8 mouse cellular contexts compared by ENCODE assay signal in the genomic region with DNA sequence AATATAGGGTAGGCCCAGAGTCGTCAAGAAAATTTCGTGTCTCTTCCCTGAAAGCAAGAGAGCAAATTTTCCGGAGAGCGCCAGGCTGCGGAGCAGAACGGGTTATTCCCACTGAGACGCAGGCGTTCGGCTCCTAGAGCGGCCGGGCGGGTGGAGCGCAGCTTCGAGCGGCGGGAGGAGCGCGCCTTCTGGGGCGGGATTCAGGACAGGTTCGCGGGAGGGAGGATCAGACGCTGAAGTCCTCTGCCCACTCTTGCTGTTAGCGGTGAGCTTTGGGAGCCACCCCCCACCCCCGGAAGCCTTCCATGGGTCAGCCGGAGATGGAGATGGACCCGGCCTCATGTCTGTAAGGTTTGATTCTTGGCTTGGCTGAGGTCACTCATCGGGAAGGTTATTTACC. TPM values are rescaled to one million over a fixed set of nuclear protein-coding genes. Genes with fewer than 3 reads are reported as not detected.
DNase-seq lines count a peak whose midpoint lies in the region; ATAC-seq and TF ChIP-seq lines count a peak whose summit lies in the region.

No protein-coding gene starts in this region.

- peak overlapping the region; percentile 70 for H3K9ac ChIP-seq in hindbrain, embryonic 14.5 days

- TF ChIP-seq CTCF in left cerebral cortex, adult 2 months (IDR thresholded peaks at IDR 0.05), result no peak

- WGBS in hindbrain, embryonic 14.5 days, result under 1% methylated on average over 27 of the region's 27 CpGs

- ATAC-seq in common myeloid progenitor, adult 5-6 weeks (replicated peaks; ENCODE audit: low read depth, poor library complexity, severe bottlenecking), result peak; percentile 65
- peak; percentile 73 for ATAC-seq in hindbrain, embryonic 14.5 days (ENCODE audit: low FRiP score)
- ATAC-seq in CD4-positive, CD25-positive, alpha-beta regulatory T cell, adult 4 months, result no peak

- H3K36me3 ChIP-seq in hindbrain, embryonic 14.5 days (replicated peaks; ENCODE audit: control insufficient read depth, insufficient read depth), result no peaks in the 10 kb centered on the region

- H3K27ac ChIP-seq in hindbrain, embryonic 14.5 days, result 0 out of 2 replicates have a peak overlapping the region, but pooled peaks have one; percentile 17
- H3K27ac ChIP-seq in left cerebral cortex, adult 2 months, result peak overlapping the region; percentile 66

- H3K4me2 ChIP-seq in hindbrain, embryonic 14.5 days (replicated peaks), result peak overlapping the region; percentile 75

- DNase-seq in adrenal gland, adult 2 months, result peak; percentile 88
- peak; percentile 56 to 58 for DNase-seq in gastrocnemius, adult 8-10 months (ENCODE audit: low spot score in 2 of 2)
- DNase-seq in hindbrain, embryonic 14.5 days (ENCODE audit: low spot score), result peak; percentile 84
- peak; percentile 77 to 79 for DNase-seq in left cerebral cortex, adult 2 months (ENCODE audit: extremely low spot score in 1 of 2, low spot score in 2 of 2)
- peak; percentile 83 for DNase-seq in lung, postnatal 14 days
- peak; percentile 74 for DNase-seq in retina, postnatal 7 days (ENCODE audit: low read depth, low spot score)

- no peaks in the 10 kb centered on the region for H3K9me3 ChIP-seq in hindbrain, embryonic 14.5 days (ENCODE audit: control insufficient read depth, low read length)

- intact Hi-C loops in left cerebral cortex, adult 2 months (cut with DNase I), result loop anchor here (5.0 kb wide), 1 partner anchor 290 kb away; a partner anchor contains a TSS

- H3K4me1 ChIP-seq in hindbrain, embryonic 14.5 days (replicated peaks; ENCODE audit: control insufficient read depth, insufficient read depth, low read length), result peaks cover 4% of the 10 kb centered on the region; the same call in 1 of the 2 replicates

- no peaks in the 10 kb centered on the region for H3K27me3 ChIP-seq in hindbrain, embryonic 14.5 days (ENCODE audit: control insufficient read depth, insufficient read depth, low read length)

- peak overlapping the region; percentile 52 for H3K4me3 ChIP-seq in hindbrain, embryonic 14.5 days (replicated peaks; ENCODE audit: low read length)
- H3K4me3 ChIP-seq in left cerebral cortex, adult 2 months, result peak overlapping the region; percentile 58

RNA-seq across cellular contexts. Expression of a gene that starts 21.4 kb away (rescaled TPM):
- total RNA-seq in adrenal gland, adult 2 months (2021), result 10 to 100 TPM; 16.3 to 21.2 TPM
- 14.0 and 15.5 TPM in 2 replicates for polyA plus RNA-seq in adrenal gland, adult 2 months (2012; rRNA removed)
- total RNA-seq in common myeloid progenitor, adult 5-6 weeks (2017), result 12.9 and 39.4 TPM in 2 replicates
- 1 to 10 TPM; 6.8 to 7.8 (median 7.4) TPM for total RNA-seq in gastrocnemius, adult 8-10 months (2022)
- 22.2 and 22.9 TPM in 2 replicates for polyA plus RNA-seq in hindbrain, embryonic 14.5 days (2014; fragmentation: Nextera tagmentation; extraction: Ambion mirVana)
- total RNA-seq in left cerebral cortex, adult 2 months (2021), result 10 to 100 TPM; 24.5 to 26.2 TPM
- polyA plus RNA-seq in CD4-positive, CD25-positive, alpha-beta regulatory T cell, adult 4 months (2017; shearing (Covaris generic)), result under 1 TPM; 0.16 to 0.56 TPM

RNA-seq across cellular contexts. Expression of a gene that starts 48.4 kb away (rescaled TPM):
- 10 to 100 TPM; 54.9 to 55.7 TPM for total RNA-seq in adrenal gland, adult 2 months (2021)
- 19.3 and 23.3 TPM in 2 replicates for polyA plus RNA-seq in adrenal gland, adult 2 months (2012; rRNA removed)
- total RNA-seq in common myeloid progenitor, adult 5-6 weeks (2017), result 55.9 and 57.4 TPM in 2 replicates
- 10 to 100 TPM; 28.6 to 32.3 (median 30.6) TPM for total RNA-seq in gastrocnemius, adult 8-10 months (2022)
- polyA plus RNA-seq in hindbrain, embryonic 14.5 days (2014; fragmentation: Nextera tagmentation; extraction: Ambion mirVana), result 37.4 and 40.6 TPM in 2 replicates
- 10 to 100 TPM; 78.8 to 79.6 TPM for total RNA-seq in left cerebral cortex, adult 2 months (2021)
- 10 to 100 TPM; 26.3 to 45.6 TPM for polyA plus RNA-seq in CD4-positive, CD25-positive, alpha-beta regulatory T cell, adult 4 months (2017; shearing (Covaris generic))

RNA-seq across cellular contexts. Expression of a gene that starts 48.6 kb away (rescaled TPM):
- 10 to 100 TPM in 1 of 2 experiments, 1 to 10 TPM in 1; 7.6 to 11.4 TPM for total RNA-seq in adrenal gland, adult 2 months (2021)
- 4.8 and 6.1 TPM in 2 replicates for polyA plus RNA-seq in adrenal gland, adult 2 months (2012; rRNA removed)
- total RNA-seq in common myeloid progenitor, adult 5-6 weeks (2017), result 0.68 and 1.1 TPM in 2 replicates
- 1 to 10 TPM; 2.0 to 2.6 (median 2.2) TPM for total RNA-seq in gastrocnemius, adult 8-10 months (2022)
- 9.2 and 9.8 TPM in 2 replicates for polyA plus RNA-seq in hindbrain, embryonic 14.5 days (2014; fragmentation: Nextera tagmentation; extraction: Ambion mirVana)
- total RNA-seq in left cerebral cortex, adult 2 months (2021), result 10 to 100 TPM in 1 of 2 experiments, 1 to 10 TPM in 1; 9.4 to 10.8 TPM
- under 1 TPM; 0.56 to 0.70 TPM for polyA plus RNA-seq in CD4-positive, CD25-positive, alpha-beta regulatory T cell, adult 4 months (2017; shearing (Covaris generic))
